Mouse (Mus musculus): ENCODE results near the gene Akr1b8.

DNA sequence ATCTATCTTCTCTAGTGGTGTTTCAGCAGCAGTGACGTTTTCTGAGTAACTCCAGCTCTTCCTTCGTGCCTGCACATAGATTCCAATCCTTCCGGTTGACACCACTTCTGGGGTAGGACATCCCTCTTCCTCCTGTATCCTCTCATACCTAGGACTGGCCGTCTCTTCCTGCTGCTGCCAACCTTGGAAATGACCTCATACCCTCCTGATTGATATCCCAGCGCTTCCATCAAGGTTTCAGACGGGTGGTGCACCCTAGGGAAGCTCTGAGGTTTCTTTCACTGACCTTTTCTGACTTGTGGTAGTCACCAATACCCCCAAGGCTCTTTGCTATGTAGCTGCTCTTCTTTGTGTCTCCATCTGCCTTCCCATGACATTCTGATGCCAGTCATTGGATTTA is 44.5 kb downstream of the Akr1b8 start:
- TF ChIP-seq EP300 (IDR thresholded peaks at IDR 0.05; ENCODE audit: insufficient read depth, low read depth, low read length) (no peak), POLR2A (IDR thresholded peaks at IDR 0.05; ENCODE audit: insufficient read depth, low read depth, low read length) (no peak), CTCF (IDR thresholded peaks at IDR 0.05) (no peak)

All from heart, adult 2 months (tissue).